Mouse (Mus musculus): Measurements from ENCODE around the gene Iqcj.

Gene Iqcj

DNA sequence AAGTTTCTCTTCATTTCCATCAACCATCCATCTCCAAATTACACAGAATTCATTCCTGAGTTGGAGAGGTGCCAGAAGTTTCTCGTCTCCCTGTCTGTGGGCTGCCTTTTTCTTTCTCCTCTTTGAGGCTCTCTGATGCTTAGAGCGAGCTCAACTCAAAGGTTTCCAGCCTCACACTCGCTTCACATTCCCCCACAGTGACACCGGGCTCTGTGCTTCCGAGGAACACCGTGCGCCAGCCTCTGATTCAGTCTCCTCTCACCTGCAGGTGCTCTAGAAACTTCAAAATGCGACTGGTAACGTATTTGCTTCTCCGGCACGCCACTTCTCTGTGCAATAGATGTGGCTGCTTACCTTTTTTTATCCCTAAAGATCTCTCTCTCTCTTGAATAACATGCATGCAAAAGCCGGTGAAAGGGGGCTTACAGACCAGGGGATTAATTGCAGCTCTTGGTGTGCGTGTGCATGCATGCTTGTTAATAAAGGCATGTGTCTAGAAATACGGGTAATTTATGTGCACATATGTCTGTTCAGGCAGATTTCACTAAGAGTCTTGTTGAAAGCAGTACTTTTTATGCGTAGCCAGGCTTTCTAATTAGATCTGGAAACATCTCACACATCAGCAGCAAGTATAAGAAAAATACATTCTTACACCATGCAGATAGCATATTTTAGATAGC is at the start of gene Iqcj, which contains the start of gene Iqschfp:
Iqcj (plus strand) TSS at position 195 of the 680 bp plus-strand sequence.
Iqschfp (plus strand) TSS at position 207 of the 680 bp plus-strand sequence.
- in situ Hi-C loops (cut with MboI; ENCODE audit: low pct_unique_long_range_greater_than_20kb in 1 of 2, low sequenced_read_pairs in 2 of 2, unreplicated experiment in 1 of 2): no loop called here

DNA sequence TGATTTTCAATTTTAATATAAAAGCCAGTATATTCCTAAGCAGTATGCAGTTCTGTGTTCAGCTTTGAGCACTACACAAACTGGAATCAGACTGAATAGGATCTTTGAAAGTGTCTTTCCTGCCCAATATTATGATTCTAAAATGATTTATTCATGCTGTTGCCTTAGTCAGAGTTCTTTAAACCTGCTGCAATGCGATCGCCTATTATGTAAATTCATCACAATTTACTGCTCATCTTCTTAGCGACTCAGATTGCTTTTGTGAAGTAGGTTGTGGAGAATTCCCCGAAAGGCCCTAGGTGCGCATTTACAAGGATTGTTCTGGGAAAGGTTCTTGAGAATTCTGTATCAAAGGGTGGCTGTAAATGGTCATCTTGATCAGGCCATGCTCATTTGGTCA is 39.6 kb upstream of the Iqcj start:
- in situ Hi-C loops (cut with MboI; ENCODE audit: low pct_unique_long_range_greater_than_20kb in 1 of 2, low sequenced_read_pairs in 2 of 2, unreplicated experiment in 1 of 2): no loop called here

DNA sequence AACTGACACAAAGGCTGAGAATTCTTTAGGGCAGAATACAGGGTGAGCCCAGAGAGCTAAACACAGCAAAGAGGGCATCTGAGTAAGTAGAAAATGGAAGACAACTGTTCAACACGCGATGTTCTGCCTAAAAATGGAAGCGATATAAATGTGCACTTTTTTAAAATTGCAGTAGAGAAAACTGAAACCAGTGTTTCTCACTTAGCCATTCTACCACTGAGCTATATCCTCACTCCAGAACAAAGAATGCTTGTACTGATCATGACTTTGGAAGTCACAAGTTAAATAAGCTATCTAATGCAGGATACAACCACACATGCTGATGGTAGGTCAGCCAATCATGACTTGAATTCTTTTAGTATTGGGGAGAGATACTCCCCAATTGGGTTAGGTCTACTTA is 30.5 kb upstream of the Iqcj start:
- in situ Hi-C loops (cut with MboI; ENCODE audit: low pct_unique_long_range_greater_than_20kb in 1 of 2, low sequenced_read_pairs in 2 of 2, unreplicated experiment in 1 of 2): no loop called here

DNA sequence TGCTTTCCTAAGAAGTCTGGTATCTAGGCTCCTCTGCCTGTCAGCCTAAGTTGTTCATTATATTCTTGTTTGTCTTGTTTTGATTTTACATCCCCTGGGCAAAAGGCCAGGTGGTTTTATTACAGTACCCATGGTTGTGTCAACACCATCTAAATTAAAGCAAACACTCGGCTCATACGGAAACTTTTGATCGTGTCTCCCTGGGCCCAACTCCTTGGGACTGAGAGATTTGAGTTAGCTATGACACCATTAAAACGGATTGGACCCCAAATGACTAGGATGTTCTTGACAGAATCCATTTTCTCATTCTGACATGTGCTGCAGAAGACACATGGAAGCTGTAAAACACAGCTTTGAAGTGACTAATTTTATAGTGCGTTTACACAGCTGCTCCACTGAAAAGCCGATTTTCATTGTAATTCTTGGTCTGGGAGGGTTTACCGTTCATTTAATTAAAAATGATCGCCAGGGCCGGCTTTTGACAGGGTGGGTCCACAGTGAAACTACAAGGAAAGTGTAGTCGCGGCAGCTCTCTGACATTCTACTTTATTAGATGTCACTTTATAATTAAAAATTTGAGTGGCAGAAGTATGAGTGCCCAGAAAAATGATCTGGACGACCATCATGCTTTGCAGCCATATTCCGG is 24.5 kb upstream of the Iqcj start:
- in situ Hi-C loops (cut with MboI; ENCODE audit: low pct_unique_long_range_greater_than_20kb in 1 of 2, low sequenced_read_pairs in 2 of 2, unreplicated experiment in 1 of 2): no loop called here

DNA sequence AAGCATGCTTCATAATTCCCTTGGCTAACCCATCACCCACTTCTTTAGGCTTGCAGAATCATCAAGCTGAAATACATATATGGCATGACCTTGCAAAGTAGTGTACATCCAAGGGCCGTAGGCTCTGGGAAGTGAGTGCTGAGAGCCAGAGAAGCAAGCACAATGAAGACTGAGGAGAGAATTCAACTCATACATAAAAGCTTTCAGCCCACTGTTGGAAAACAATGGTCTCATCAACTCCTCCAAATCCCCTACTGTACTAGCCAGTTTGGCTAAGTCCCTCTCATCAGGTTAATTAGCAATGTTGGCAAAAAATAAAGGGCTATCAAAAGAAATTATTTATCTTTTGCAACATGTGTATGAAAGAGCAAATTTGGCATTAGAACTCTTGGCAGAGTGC is 22.6 kb upstream of the Iqcj start:
- in situ Hi-C loops (cut with MboI; ENCODE audit: low pct_unique_long_range_greater_than_20kb in 1 of 2, low sequenced_read_pairs in 2 of 2, unreplicated experiment in 1 of 2): no loop called here

DNA sequence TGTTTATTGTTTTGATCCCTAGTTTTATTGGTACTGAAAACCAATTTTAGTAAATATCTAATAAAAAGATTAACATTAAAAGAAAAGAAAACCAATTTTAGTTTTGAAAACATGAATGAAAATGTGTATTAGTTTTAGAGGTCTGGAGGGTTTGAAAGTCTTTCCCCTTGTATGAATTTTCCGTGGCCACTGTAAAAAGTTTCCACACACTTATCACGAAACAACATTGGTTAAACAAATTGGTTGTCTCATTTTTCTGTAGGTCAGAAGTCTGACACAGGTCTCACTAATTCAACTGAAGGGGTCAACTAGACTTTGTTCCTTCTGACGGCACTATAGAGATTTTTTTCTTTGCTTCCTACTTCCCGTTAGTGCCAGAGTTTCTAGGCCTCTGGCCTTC is 14.8 kb upstream of the Iqcj start:
- in situ Hi-C loops (cut with MboI; ENCODE audit: low pct_unique_long_range_greater_than_20kb in 1 of 2, low sequenced_read_pairs in 2 of 2, unreplicated experiment in 1 of 2): no loop called here

DNA sequence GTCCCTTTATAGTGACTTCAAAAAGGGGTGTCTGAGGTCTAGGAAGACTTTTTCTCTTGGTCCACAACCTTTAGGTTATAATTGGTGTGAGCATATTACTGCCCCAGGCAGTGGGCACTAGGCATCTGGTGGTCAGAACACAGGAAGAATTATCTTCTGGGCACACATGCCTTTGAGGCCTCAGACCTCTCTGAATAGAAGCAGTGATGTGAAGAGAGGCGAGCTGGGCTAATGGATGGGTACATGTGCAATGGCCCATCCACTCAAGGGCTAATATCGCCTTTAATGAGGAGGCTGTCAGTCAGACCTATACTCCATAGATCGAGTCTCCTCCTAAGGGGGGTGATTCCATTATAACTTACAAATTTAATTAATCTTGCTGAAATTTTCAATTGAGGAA is 7.7 kb upstream of the Iqcj start:
- in situ Hi-C loops (cut with MboI; ENCODE audit: low pct_unique_long_range_greater_than_20kb in 1 of 2, low sequenced_read_pairs in 2 of 2, unreplicated experiment in 1 of 2): no loop called here

DNA sequence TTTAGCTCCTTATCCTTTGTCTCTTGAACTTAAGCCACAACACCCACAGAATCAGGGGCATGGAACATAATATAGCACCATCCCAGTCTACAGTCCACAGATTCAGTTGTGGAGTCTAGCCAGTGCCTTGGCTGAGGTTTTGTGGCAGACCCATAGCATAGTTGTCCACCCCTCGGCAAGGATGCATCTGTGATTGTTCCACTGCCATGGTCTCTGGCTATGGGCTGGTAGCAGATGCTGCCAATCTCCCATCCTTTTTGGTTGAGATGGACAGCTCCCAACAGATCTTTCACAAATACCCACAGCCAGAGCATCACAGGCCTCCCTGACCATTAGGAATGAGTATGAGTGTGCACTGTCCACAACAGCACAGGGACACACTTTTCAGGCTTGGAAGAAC is 5.8 kb upstream of the Iqcj start:
- in situ Hi-C loops (cut with MboI; ENCODE audit: low pct_unique_long_range_greater_than_20kb in 1 of 2, low sequenced_read_pairs in 2 of 2, unreplicated experiment in 1 of 2): no loop called here

DNA sequence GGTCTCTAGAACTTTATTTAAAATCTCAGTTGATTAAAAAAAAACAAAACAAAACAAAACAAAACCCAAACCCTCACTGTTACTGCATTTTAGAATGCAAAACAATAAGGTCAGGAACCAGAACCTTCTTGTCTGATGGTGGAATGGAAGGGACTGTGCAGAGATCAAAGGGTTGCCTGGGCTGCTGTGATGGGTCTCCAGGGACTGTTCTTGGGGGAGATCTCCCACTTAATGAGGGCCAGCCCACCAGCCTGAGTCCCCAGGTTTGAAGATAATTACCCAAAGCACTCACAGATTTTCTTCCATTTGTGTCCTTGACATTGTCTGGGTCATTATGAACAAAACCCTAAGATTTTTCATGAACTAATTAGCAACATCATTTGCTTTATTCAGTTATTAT is 4.8 kb upstream of the Iqcj start:
- in situ Hi-C loops (cut with MboI; ENCODE audit: low pct_unique_long_range_greater_than_20kb in 1 of 2, low sequenced_read_pairs in 2 of 2, unreplicated experiment in 1 of 2): no loop called here

DNA sequence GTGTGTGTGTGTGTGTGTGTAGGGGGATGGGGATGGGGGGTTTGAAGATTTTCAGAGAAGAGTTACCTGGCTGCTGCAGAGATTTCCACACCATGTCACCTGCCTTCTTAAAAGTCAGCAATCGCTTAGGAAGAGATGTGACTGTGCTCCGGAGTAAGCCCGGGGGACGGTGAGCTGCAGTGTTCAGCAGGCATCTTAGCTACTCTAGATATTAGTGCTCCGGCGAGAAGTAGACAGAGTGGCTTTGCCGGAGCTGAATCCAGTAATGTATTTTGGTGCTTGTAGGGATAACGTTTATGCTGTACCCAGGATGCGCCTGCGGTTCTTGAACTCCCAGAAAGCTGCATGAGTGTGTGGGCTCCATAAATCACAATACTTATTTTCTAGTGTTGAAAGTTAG is 748 bp downstream of the Iqcj start:
- in situ Hi-C loops (cut with MboI; ENCODE audit: low pct_unique_long_range_greater_than_20kb in 1 of 2, low sequenced_read_pairs in 2 of 2, unreplicated experiment in 1 of 2): no loop called here

DNA sequence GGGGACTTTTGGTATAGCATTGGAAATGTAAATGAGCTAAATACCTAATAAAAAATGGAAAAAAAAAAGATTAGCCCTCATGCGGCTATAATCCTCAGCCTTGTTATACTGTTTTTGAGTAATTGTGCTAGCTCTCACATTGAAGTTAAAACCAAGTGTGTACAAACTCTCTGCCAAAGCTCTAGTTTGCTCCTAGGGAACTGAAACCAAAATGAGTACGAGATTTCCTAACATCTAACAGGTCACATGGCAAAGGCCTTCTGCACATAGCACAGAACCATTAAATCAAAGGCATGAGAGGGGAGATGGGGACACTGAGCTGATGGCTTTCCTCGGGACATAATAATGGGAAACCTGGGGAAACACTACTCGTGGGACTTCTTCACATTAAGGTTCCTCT is 10.5 kb downstream of the Iqcj start:
- in situ Hi-C loops (cut with MboI; ENCODE audit: low pct_unique_long_range_greater_than_20kb in 1 of 2, low sequenced_read_pairs in 2 of 2, unreplicated experiment in 1 of 2): no loop called here

DNA sequence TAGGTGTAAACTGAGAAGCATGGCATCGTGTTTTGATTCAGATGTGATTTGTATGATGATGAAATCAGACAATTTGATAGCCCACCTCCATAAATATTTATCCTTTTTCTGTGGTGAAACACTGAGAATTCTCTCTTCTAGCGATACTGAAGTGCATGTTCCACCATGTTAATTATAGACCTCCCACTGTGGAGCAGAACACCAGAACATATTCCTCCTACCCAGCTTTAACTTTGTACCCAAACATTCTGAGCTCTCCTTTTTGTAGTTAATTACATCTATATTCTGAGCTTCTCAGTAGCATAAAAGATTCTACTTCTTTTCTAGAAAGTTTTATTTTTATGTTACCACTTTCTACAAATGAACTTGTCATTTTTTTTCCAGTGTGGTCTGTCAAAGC is 16.6 kb downstream of the Iqcj start:
- in situ Hi-C loops (cut with MboI; ENCODE audit: low pct_unique_long_range_greater_than_20kb in 1 of 2, low sequenced_read_pairs in 2 of 2, unreplicated experiment in 1 of 2): no loop called here

DNA sequence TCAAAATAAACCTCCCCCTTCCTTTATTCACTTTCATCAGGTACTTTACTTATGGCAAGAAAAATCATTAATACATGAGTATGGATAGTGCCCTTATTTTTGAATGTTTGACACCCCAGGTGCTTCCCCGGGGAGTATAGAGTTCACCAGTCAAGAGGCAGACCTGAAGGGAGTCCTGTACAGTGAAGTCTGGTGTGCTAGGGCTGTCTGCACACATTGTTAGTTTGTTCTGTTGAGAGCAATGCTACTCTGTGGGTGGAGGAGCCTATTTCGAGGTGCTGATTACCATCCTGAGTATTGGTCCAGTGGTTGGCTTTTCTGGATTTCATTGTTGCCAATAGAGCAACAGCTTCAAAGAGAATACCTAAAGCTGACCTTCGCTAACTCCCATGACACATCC is 26.1 kb downstream of the Iqcj start:
- in situ Hi-C loops (cut with MboI; ENCODE audit: low pct_unique_long_range_greater_than_20kb in 1 of 2, low sequenced_read_pairs in 2 of 2, unreplicated experiment in 1 of 2): no loop called here

DNA sequence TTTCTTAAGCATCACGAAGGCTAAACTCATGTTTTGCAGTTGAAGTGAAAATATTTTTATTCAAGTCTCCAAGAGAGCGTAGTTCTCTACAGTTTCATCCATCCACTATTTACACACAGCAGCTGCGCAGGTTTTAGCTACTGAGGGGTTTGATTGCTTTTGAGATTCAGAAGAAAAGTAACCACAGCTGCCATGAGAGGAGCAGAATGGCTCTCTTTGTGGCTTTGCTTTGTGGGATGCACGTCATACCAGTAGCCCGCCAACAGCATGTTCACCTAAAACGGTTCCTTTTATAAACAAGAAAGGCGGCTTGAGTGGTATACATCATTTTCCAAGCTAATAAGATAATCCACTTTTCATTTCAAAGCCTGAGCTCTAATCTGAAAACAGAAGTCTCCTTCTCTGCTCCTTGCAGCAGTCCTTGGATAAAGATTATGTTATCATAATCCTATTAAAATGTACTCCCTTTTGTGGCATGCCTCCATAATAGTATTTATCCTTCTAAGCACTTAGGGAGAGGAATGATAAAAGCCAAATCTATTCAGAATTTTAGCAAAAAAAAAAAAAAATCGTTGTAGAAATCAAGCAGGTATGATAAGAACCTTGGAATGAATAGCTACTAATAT is 26.7 kb downstream of the Iqcj start:
- in situ Hi-C loops (cut with MboI; ENCODE audit: low pct_unique_long_range_greater_than_20kb in 1 of 2, low sequenced_read_pairs in 2 of 2, unreplicated experiment in 1 of 2): no loop called here

DNA sequence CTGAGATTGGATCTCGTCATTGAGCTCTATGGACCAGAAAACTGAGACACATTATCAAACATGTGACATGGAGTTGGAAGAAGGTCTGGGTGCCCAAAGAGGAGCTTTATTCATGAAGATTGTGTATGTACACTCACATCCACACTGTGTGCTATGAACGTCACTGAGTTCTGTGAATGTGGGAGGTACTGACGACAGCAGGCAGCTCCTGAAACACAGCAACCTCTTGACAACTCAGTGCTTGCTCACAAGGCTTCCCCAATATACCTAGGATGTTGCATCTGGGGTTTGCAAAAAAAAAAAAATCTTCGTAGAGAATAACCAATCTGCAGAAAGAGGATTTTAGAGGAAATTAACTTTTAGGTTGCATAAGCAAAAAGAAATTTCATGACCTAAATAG is 31.1 kb downstream of the Iqcj start:
- in situ Hi-C loops (cut with MboI; ENCODE audit: low pct_unique_long_range_greater_than_20kb in 1 of 2, low sequenced_read_pairs in 2 of 2, unreplicated experiment in 1 of 2): no loop called here

DNA sequence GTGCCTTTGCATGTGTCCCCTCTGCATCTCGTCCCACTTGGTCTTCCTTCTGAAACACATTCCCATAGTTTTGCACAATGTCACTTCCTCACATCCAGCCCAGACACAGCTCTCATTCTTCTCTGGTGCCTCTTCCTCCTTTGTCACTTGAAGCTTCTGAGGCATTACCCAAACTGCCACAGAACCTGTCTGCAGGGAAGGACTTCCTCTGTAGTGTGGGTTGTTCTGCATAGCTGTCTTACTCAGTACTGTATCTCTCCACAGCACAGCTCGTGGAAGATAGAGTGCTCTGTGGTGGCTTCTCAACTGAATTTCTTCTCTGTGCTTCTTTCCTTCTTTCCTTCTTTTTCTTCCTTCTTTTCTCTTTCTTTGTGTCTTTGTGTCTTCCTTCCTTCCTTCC is 33.4 kb downstream of the Iqcj start:
- in situ Hi-C loops (cut with MboI; ENCODE audit: low pct_unique_long_range_greater_than_20kb in 1 of 2, low sequenced_read_pairs in 2 of 2, unreplicated experiment in 1 of 2): no loop called here

DNA sequence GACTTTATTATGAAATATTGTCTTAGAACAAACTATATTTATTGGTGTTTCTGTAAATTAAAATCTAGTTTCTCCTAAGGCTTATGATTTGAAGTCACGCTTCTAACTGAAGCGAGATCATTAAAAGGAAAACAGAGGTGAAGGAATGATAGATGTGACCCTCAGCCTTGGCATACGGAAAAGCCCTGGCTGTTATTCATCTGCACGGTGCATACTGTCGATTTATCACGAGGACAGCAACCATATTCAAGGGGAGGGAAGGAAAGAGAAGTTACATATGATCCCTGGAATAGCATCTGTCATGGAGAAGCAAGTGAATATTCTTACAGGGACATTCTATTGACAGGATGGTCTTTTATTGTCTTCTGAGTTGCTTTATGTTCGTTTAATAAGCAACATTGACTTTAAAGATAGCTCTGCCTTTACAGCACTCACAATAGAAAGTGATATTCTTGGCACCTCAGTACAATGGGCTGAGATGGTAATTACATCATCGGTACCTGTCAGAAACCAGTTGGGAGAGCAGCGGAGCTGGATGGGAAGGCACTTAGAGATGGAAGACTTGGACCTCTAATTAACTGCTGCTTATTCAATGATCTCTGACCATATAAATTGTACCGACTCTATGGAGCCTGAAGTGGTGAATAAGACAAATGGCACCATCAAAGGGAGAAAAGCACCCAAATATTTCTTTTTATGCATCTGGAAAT is 38.6 kb downstream of the Iqcj start:
- in situ Hi-C loops (cut with MboI; ENCODE audit: low pct_unique_long_range_greater_than_20kb in 1 of 2, low sequenced_read_pairs in 2 of 2, unreplicated experiment in 1 of 2): no loop called here

DNA sequence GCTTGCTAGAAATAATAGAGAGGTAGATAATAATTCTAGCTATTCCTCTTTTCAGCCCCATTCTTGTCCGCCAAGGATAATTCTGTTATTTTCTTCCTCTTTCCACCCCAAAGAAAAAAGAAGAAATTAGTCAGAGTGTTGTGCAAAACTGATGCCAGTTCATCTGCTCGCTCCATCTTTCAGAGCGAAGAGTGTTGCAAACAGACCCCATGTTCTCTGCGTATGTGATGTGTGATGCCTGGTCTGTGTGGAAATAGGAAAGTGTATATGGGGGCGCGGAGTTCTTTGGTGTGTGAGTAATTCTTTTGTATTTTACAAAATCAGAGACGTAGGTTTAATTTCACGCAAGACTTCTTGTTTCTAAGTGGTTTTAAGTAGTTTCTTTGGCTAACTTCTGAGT is 39.2 kb downstream of the Iqcj start:
- in situ Hi-C loops (cut with MboI; ENCODE audit: low pct_unique_long_range_greater_than_20kb in 1 of 2, low sequenced_read_pairs in 2 of 2, unreplicated experiment in 1 of 2): no loop called here

DNA sequence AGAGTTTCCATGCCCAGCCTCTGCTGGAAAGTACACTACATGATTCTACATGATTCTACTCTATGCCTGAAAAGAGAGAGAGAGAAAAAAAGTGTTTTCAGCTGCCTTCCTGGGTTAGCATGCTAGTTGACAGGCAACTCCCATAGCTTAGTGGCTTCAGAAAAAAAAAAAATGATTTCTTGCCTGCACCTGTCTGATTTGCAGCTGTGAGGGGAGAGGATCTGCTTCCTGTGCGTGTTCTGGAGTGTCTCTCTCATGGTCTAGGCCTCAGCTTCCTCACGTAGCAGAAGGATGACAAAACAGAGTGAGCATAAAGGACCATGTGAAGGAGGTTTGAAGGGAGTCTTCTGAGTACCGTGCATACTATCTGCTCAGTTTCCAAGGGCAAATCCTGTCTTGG is 39.9 kb downstream of the Iqcj start:
- in situ Hi-C loops (cut with MboI; ENCODE audit: low pct_unique_long_range_greater_than_20kb in 1 of 2, low sequenced_read_pairs in 2 of 2, unreplicated experiment in 1 of 2): no loop called here
